Mouse (Mus musculus): ENCODE results near the gene Slc37a3. TPM values are rescaled to one million over a fixed set of nuclear protein-coding genes. Genes with fewer than 3 reads are reported as not detected.
A peak's percentile ranks its signal among the peaks of the same experiment; 100 is the strongest.

Gene Slc37a3
- polyA plus RNA-seq (2014; fragmentation: Nextera tagmentation; extraction: Ambion mirVana) = 54.1 and 58.8 TPM in 2 replicates

- WGBS = 0% methylated on average over 35 of the region's 43 CpGs
- Histone ChIP-seq H3K27me3 (ENCODE audit: control insufficient read depth, insufficient read depth, low read length) (no peaks in the 10 kb centered on the region), H3K9ac (ENCODE audit: low read length) (peak within 1 kb of the TSS; percentile 71), H3K27ac (ENCODE audit: low read depth, low read length) (no peak within 1 kb of the TSS), H3K36me3 (ENCODE audit: control insufficient read depth, insufficient read depth, low read length) (peaks cover 4% of the 10 kb centered on the region), H3K9me3 (ENCODE audit: control insufficient read depth, low read length) (no peaks in the 10 kb centered on the region), H3K4me1 (ENCODE audit: control insufficient read depth, insufficient read depth, low read length) (peaks cover 10% of the 10 kb centered on the region; the same call in 1 of the 2 replicates), H3K4me3 (ENCODE audit: low read depth, low read length) (peak within 1 kb of the TSS; percentile 59), H3K4me2 (ENCODE audit: low read depth) (peak within 1 kb of the TSS; percentile 63)
- peak; percentile 89 for DNase-seq (ENCODE audit: low spot score)
- peak; percentile 89 for ATAC-seq (ENCODE audit: insufficient read depth, low FRiP score, low TSS enrichment)
Observed at GRCm38 (mm10) chr6:39377311-39377827, at the start of gene Slc37a3. Gene Slc37a3, minus strand, starts transcription at chr6:39377675.

- Histone ChIP-seq H3K27me3 (ENCODE audit: control insufficient read depth, insufficient read depth, low read length) (no peaks in the 10 kb centered on the region), H3K4me1 (ENCODE audit: control insufficient read depth, insufficient read depth, low read length) (no peaks in the 10 kb centered on the region), H3K9ac (ENCODE audit: low read length) (no peak overlapping the region), H3K4me2 (ENCODE audit: low read depth) (no peak overlapping the region), H3K4me3 (ENCODE audit: low read depth, low read length) (no peak overlapping the region), H3K9me3 (ENCODE audit: control insufficient read depth, low read length) (no peaks in the 10 kb centered on the region), H3K36me3 (ENCODE audit: control insufficient read depth, insufficient read depth, low read length) (no peaks in the 10 kb centered on the region), H3K27ac (ENCODE audit: low read depth, low read length) (no peak overlapping the region)
- ATAC-seq (ENCODE audit: insufficient read depth, low FRiP score, low TSS enrichment) (no peak), DNase-seq (ENCODE audit: low spot score) (no peak)
- WGBS = 100% methylated on average over 4 of the region's 4 CpGs
Observed at GRCm38 (mm10) chr6:39426725-39427124, 49.2 kb upstream of the Slc37a3 start.

- DNase-seq (ENCODE audit: low spot score) = no peak
- H3K27me3 ChIP-seq (ENCODE audit: control insufficient read depth, insufficient read depth, low read length) = no peaks in the 10 kb centered on the region
- H3K4me2 ChIP-seq (ENCODE audit: low read depth) = no peak overlapping the region
- no peaks in the 10 kb centered on the region for H3K9me3 ChIP-seq (ENCODE audit: control insufficient read depth, low read length)
- H3K36me3 ChIP-seq (ENCODE audit: control insufficient read depth, insufficient read depth, low read length) = no peaks in the 10 kb centered on the region
- H3K4me1 ChIP-seq (ENCODE audit: control insufficient read depth, insufficient read depth, low read length) = no peaks in the 10 kb centered on the region; the same call in 1 of the 2 replicates
- no peak for ATAC-seq (ENCODE audit: insufficient read depth, low FRiP score, low TSS enrichment)
- no peak overlapping the region for H3K27ac ChIP-seq (ENCODE audit: low read depth, low read length)
- 91% methylated on average over 2 of the region's 2 CpGs for WGBS
- no peak overlapping the region for H3K4me3 ChIP-seq (ENCODE audit: low read depth, low read length)
- H3K9ac ChIP-seq (ENCODE audit: low read length) = no peak overlapping the region
Observed at GRCm38 (mm10) chr6:39425181-39425580, 47.7 kb upstream of the Slc37a3 start.

GRCm38 (mm10) chr6:39423686-39424085 lies 46.2 kb upstream of the Slc37a3 start:
- 89% methylated on average over 7 of the region's 7 CpGs for WGBS
- no peak for ATAC-seq (ENCODE audit: insufficient read depth, low FRiP score, low TSS enrichment)
- Histone ChIP-seq H3K36me3 (ENCODE audit: control insufficient read depth, insufficient read depth, low read length) (no peaks in the 10 kb centered on the region), H3K27me3 (ENCODE audit: control insufficient read depth, insufficient read depth, low read length) (no peaks in the 10 kb centered on the region), H3K4me1 (ENCODE audit: control insufficient read depth, insufficient read depth, low read length) (peaks cover 3% of the 10 kb centered on the region; the same call in 1 of the 2 replicates), H3K4me3 (ENCODE audit: low read depth, low read length) (no peak overlapping the region), H3K4me2 (ENCODE audit: low read depth) (no peak overlapping the region), H3K9ac (ENCODE audit: low read length) (no peak overlapping the region), H3K9me3 (ENCODE audit: control insufficient read depth, low read length) (no peaks in the 10 kb centered on the region), H3K27ac (ENCODE audit: low read depth, low read length) (no peak overlapping the region)
- DNase-seq (ENCODE audit: low spot score) = no peak

- H3K27ac ChIP-seq (ENCODE audit: low read depth, low read length) = no peak overlapping the region
- WGBS = 69% methylated on average over 6 of the region's 6 CpGs
- H3K4me2 ChIP-seq (ENCODE audit: low read depth) = no peak overlapping the region
- no peaks in the 10 kb centered on the region for H3K36me3 ChIP-seq (ENCODE audit: control insufficient read depth, insufficient read depth, low read length)
- ATAC-seq (ENCODE audit: insufficient read depth, low FRiP score, low TSS enrichment) = no peak
- no peaks in the 10 kb centered on the region for H3K27me3 ChIP-seq (ENCODE audit: control insufficient read depth, insufficient read depth, low read length)
- H3K4me1 ChIP-seq (ENCODE audit: control insufficient read depth, insufficient read depth, low read length) = peaks cover 5% of the 10 kb centered on the region; the same call in 1 of the 2 replicates
- H3K9me3 ChIP-seq (ENCODE audit: control insufficient read depth, low read length) = no peaks in the 10 kb centered on the region
- DNase-seq (ENCODE audit: low spot score) = no peak
- no peak overlapping the region for H3K4me3 ChIP-seq (ENCODE audit: low read depth, low read length)
- no peak overlapping the region for H3K9ac ChIP-seq (ENCODE audit: low read length)
Observed at GRCm38 (mm10) chr6:39423130-39423551, 45.7 kb upstream of the Slc37a3 start.

GRCm38 (mm10) chr6:39420867-39421266 lies 43.4 kb upstream of the Slc37a3 start:
- H3K4me2 ChIP-seq (ENCODE audit: low read depth) = peak overlapping the region; percentile 65
- no peak overlapping the region for H3K9ac ChIP-seq (ENCODE audit: low read length)
- no peaks in the 10 kb centered on the region for H3K36me3 ChIP-seq (ENCODE audit: control insufficient read depth, insufficient read depth, low read length)
- no peak for DNase-seq (ENCODE audit: low spot score)
- no peaks in the 10 kb centered on the region for H3K9me3 ChIP-seq (ENCODE audit: control insufficient read depth, low read length)
- H3K27me3 ChIP-seq (ENCODE audit: control insufficient read depth, insufficient read depth, low read length) = no peaks in the 10 kb centered on the region
- peaks cover 5% of the 10 kb centered on the region; the same call in 1 of the 2 replicates for H3K4me1 ChIP-seq (ENCODE audit: control insufficient read depth, insufficient read depth, low read length)
- no peak for ATAC-seq (ENCODE audit: insufficient read depth, low FRiP score, low TSS enrichment)
- 43% methylated on average over 4 of the region's 4 CpGs for WGBS
- peak overlapping the region; percentile 80; the same call in 1 of the 2 replicates for H3K4me3 ChIP-seq (ENCODE audit: low read depth, low read length)
- H3K27ac ChIP-seq (ENCODE audit: low read depth, low read length) = peak overlapping the region; percentile 92; the same call in 1 of the 2 replicates

GRCm38 (mm10) chr6:39419851-39420721 lies 42.6 kb upstream of the Slc37a3 start, which contains the start of gene Mkrn1:
Gene Mkrn1, minus strand, starts transcription at chr6:39420462.
- H3K27me3 ChIP-seq (ENCODE audit: control insufficient read depth, insufficient read depth, low read length) = no peaks in the 10 kb centered on the region
- ATAC-seq (ENCODE audit: insufficient read depth, low FRiP score, low TSS enrichment) (peak; percentile 94), DNase-seq (ENCODE audit: low spot score) (peak; percentile 88)
- peaks cover 5% of the 10 kb centered on the region; the same call in 1 of the 2 replicates for H3K4me1 ChIP-seq (ENCODE audit: control insufficient read depth, insufficient read depth, low read length)
- peak within 1 kb of the TSS; percentile 92 for H3K27ac ChIP-seq (ENCODE audit: low read depth, low read length)
- no peaks in the 10 kb centered on the region for H3K9me3 ChIP-seq (ENCODE audit: control insufficient read depth, low read length)
- no peaks in the 10 kb centered on the region for H3K36me3 ChIP-seq (ENCODE audit: control insufficient read depth, insufficient read depth, low read length)
- peak within 1 kb of the TSS; percentile 65 for H3K4me2 ChIP-seq (ENCODE audit: low read depth)
- H3K4me3 ChIP-seq (ENCODE audit: low read depth, low read length) = peak within 1 kb of the TSS; percentile 80
- H3K9ac ChIP-seq (ENCODE audit: low read length) = peak within 1 kb of the TSS; percentile 93
- 0% methylated on average over 62 of the region's 82 CpGs for WGBS

GRCm38 (mm10) chr6:39419386-39419850 lies 41.9 kb upstream of the Slc37a3 start:
- peak overlapping the region; percentile 65 for H3K4me2 ChIP-seq (ENCODE audit: low read depth)
- 0% methylated on average over 42 of the region's 43 CpGs for WGBS
- DNase-seq (ENCODE audit: low spot score) = no peak

More at GRCm38 (mm10) chr6:39419386-39419850, 41.9 kb upstream of the Slc37a3 start:
- Histone ChIP-seq H3K4me1 (ENCODE audit: control insufficient read depth, insufficient read depth, low read length) (peaks cover 5% of the 10 kb centered on the region; the same call in 1 of the 2 replicates), H3K9ac (ENCODE audit: low read length) (peak overlapping the region; percentile 93), H3K27ac (ENCODE audit: low read depth, low read length) (peak overlapping the region; percentile 92), H3K9me3 (ENCODE audit: control insufficient read depth, low read length) (no peaks in the 10 kb centered on the region), H3K27me3 (ENCODE audit: control insufficient read depth, insufficient read depth, low read length) (no peaks in the 10 kb centered on the region), H3K4me3 (ENCODE audit: low read depth, low read length) (peak overlapping the region; percentile 80), H3K36me3 (ENCODE audit: control insufficient read depth, insufficient read depth, low read length) (no peaks in the 10 kb centered on the region)
- no peak for ATAC-seq (ENCODE audit: insufficient read depth, low FRiP score, low TSS enrichment)

Measured in neural tube, embryonic 11.5 days (tissue).